Mouse (Mus musculus) lung, embryonic 16.5 days (tissue): Measurements from ENCODE around the gene Klhl22. TPM values are rescaled to one million over a fixed set of nuclear protein-coding genes. Genes with fewer than 3 reads are reported as not detected.

Source experiments
- ATAC-seq: fragments of 200-750 bp; cut with Nextera tagmentation; 2 replicates; pipeline ENCODE4 v1.8.0; 2017; ENCODE audit warnings: low read depth, mild to moderate bottlenecking, moderate library complexity
- H3K27ac ChIP-seq: fragments of 300-500 bp; sonication (generic); 2 replicates; pipeline ENCODE4 v1.5.1; 2014; ENCODE audit warnings: mild to moderate bottlenecking, control low read depth, low read length
- H3K27me3 ChIP-seq: fragments of 300-500 bp; sonication (generic); 2 replicates; pipeline ENCODE4 v1.6.1; 2014; ENCODE audit warnings: low read depth, low read length, mixed read lengths; ENCODE audit not compliant: control insufficient read depth, insufficient read depth
- H3K36me3 ChIP-seq: fragments of 300-500 bp; sonication (generic); 2 replicates; pipeline ENCODE4 v1.6.1; 2014; ENCODE audit warnings: low read length; ENCODE audit not compliant: control insufficient read depth, insufficient read depth
- H3K4me1 ChIP-seq: fragments of 300-500 bp; sonication (generic); replicated peaks from 2 replicates; pipeline ENCODE4 v1.6.1; 2014; ENCODE audit warnings: low read length, mixed read lengths; ENCODE audit not compliant: control insufficient read depth, insufficient read depth
- H3K4me2 ChIP-seq: fragments of 300-500 bp; sonication (generic); 2 replicates; pipeline ENCODE4 v1.6.1; 2014; ENCODE audit warnings: low read depth, low read length, control low read depth
- H3K4me3 ChIP-seq: fragments of 300-500 bp; sonication (generic); 2 replicates; pipeline ENCODE4 v1.5.1; 2014; ENCODE audit warnings: mild to moderate bottlenecking, low read length, control low read depth
- H3K9ac ChIP-seq: fragments of 300-500 bp; sonication (generic); 2 replicates; pipeline ENCODE4 v1.6.1; 2014; ENCODE audit warnings: low read length, control low read depth
- H3K9me3 ChIP-seq: fragments of 300-500 bp; sonication (generic); 2 replicates; pipeline ENCODE4 v1.6.1; 2016; ENCODE audit warnings: low read length; ENCODE audit not compliant: control insufficient read depth
- WGBS: fragments of 180-500 bp; shearing (Covaris S2); extraction: QIAGEN DNeasy Blood & Tissue Kit; methylation state at CpG from one replicate; pipeline ENCODE4 v1.1.7; 2014; 5-methylcytosine and 5-hydroxymethylcytosine counted together
- polyA plus RNA-seq: library from polyadenylated mRNA; unstranded; fragments of >200 nt; fragmentation: Nextera tagmentation; extraction: Ambion mirVana; gene quantifications from 2 replicates; pipeline ENCODE4 v1.2.1, GENCODE M21; 2015

Klhl22 gene
- 59.0 and 62.8 TPM in 2 replicates for polyA plus RNA-seq

DNA sequence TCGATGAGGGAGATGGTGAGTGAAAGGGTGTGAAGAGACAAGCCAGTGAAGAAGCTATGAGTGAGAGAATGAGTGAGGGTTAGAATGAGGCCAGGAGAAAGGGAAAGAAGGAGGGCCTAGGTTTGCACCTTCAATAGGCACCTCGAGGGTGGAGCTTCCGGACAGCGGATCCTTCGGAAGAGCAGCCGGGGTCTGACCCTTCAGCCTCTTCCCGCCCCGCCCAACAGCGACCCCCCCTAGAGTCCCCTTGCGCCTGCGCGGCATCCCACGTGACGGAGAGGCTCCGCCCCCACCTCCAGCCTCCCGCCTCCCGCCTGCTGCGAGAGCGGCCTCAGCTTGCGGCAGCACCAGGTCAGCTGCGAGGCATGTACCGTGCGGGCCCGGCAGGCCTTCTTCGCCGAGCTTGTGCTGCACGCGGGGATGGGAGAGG, at the start of gene Klhl22:
Gene Klhl22 (plus strand): TSS at position 275 of the 430 bp plus-strand sequence.
- H3K27me3 ChIP-seq: no peaks in the 10 kb centered on the region
- peak within 1 kb of the TSS; percentile 71 for H3K4me3 ChIP-seq
- H3K9ac ChIP-seq: peak within 1 kb of the TSS; percentile 87
- H3K4me1 ChIP-seq: peaks cover 12% of the 10 kb centered on the region
- peak; percentile 98 for ATAC-seq
- H3K4me2 ChIP-seq: peak within 1 kb of the TSS; percentile 98
- peak within 1 kb of the TSS; percentile 71 for H3K27ac ChIP-seq
- WGBS: 2% methylated on average over 25 of the region's 28 CpGs
- H3K36me3 ChIP-seq: peaks cover 2% of the 10 kb centered on the region; the same call in 1 of the 2 replicates
- H3K9me3 ChIP-seq: no peaks in the 10 kb centered on the region

DNA sequence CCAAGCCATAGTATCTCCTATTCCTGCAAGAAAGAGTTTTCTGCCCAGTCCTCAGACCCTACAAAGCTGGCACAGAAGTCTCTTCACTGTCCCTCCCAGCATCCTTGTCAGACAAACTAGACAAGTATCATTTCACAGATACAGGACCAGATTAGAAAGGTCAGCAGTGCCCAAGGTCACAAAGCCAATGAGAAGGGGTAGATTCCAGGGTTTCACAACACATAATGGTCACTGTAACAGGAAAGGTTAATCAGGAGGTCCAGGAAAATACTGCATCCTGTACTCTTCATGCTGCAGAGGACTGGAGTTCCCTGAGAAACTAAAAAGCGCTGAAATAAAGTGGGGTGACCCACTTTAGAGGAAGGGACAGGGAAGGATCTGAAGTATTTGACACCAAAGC, 41.6 kb upstream of the Klhl22 start:
- Histone ChIP-seq H3K9ac (no peak overlapping the region), H3K4me3 (no peak overlapping the region), H3K27me3 (no peaks in the 10 kb centered on the region), H3K4me1 (peaks cover 14% of the 10 kb centered on the region), H3K36me3 (no peaks in the 10 kb centered on the region), H3K9me3 (no peaks in the 10 kb centered on the region), H3K4me2 (no peak overlapping the region), H3K27ac (no peak overlapping the region)
- 69% methylated on average over 1 of the region's 1 CpGs for WGBS
- ATAC-seq: no peak

DNA sequence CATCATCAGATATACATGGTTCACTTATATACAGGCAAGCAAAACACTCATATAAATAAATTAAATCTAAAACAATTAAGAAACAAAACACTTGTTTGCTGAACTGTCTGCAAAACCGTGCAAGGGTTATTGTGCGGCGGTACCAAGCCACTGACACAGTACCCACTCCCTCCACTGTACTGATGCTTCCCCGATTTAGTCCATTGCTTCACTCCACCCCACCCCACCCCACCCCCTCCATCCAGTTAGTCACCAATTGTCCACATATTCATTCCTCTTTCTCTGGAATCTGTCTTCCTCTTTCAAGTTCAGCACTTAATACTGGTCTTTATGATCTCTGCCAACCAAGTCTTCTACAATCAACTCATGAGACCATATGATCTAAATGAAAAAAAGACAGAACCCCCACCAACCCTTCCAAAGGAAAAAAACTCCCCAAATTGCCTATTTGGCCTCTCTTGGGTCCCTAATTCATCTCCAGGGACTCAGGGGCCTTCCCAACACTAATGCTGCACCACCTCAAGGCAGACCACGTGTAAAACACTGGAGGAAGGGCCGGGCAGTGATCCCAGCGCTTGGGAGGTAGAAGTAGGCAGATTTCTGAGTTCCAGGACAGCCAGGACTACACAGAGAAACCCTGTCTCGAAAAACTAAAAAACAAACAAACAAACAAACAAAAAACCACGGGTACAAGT, 38.2 kb upstream of the Klhl22 start:
- no peaks in the 10 kb centered on the region for H3K27me3 ChIP-seq
- peak overlapping the region; percentile 95 for H3K4me3 ChIP-seq
- peak overlapping the region; percentile 95 for H3K9ac ChIP-seq
- H3K9me3 ChIP-seq: no peaks in the 10 kb centered on the region
- no peaks in the 10 kb centered on the region for H3K36me3 ChIP-seq
- H3K4me2 ChIP-seq: peak overlapping the region; percentile 86
- 55% methylated on average over 9 of the region's 9 CpGs for WGBS
- no peak for ATAC-seq
- peaks cover 14% of the 10 kb centered on the region for H3K4me1 ChIP-seq
- no peak overlapping the region for H3K27ac ChIP-seq

DNA sequence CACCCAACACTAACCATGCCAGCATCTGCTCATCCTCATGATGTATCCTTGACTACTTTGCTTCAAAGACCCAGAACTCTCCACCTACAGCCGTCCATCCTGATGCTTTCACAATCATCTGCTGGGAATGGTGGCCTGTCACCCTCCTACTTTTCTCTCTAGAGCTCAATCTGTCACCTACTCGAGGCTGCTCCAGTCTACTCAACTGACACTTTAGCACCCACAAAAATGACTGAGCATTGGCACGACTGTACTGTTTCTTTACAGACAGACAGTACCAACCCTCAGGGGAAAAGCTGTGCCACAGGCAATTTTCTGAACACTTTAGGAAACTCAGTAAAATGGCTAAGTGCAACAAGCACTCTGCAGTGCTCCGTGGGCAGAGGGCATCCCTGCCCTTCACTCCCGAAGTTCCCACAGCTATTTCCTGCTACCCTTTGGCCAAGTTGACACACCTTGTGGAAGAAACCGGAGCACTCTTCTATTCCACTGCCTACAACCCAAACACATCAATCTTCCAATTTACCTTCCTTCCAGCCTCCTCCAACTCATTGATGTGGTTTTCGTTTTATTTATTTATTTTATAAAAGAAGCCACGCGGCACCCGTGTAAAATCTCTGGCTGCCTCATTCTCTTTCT, 37.5 kb upstream of the Klhl22 start:
- ATAC-seq: peak; percentile 27; the same call in 1 of the 2 replicates
- no peaks in the 10 kb centered on the region for H3K36me3 ChIP-seq
- H3K4me2 ChIP-seq: peak overlapping the region; percentile 86
- peaks cover 16% of the 10 kb centered on the region for H3K4me1 ChIP-seq
- H3K4me3 ChIP-seq: peak overlapping the region; percentile 95
- H3K27ac ChIP-seq: peak overlapping the region; percentile 83
- no peaks in the 10 kb centered on the region for H3K9me3 ChIP-seq
- H3K9ac ChIP-seq: peak overlapping the region; percentile 95
- H3K27me3 ChIP-seq: no peaks in the 10 kb centered on the region
- WGBS: 3% methylated on average over 10 of the region's 10 CpGs

DNA sequence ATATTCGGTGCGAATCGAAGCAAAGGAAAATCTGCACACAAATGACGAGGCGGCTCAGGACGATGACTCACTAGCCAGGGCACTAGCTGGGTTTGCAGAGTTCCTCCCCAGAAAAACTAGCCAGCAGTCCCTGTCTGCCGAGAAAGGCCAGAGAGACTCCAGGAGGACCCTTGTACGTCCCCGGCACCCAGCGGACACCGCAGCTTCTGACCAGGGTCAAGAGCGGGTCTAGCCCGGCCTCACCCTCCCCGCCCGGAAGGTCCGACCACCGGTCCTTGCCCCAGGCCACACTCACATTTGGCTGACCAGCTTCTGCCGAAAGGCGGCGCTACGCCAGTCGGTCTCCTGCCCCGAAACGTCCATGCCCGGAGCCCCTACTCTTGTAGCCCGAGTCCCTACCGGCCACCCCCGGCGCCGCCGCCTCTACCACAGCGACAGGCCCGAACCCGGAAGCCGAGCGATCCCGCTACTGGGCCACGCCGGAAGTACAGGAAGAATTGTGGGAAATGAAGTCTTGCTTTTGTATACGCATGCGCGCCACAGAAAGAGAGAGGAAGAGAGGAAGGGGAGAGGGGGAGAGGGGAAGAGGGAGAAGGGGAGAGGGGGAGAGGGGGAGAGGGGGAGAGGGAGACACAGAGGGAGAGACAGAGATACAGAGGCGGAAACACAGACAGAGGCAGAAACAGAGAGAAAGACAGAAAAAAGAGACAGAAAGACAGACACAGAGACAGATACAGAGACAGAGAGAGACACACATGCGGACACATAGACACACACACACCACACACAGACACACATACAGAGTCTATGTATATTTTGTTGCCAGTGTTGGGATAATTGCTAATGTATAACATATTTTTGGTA, 36.7 kb upstream of the Klhl22 start:
- 2% methylated on average over 42 of the region's 44 CpGs for WGBS
- H3K9me3 ChIP-seq: no peaks in the 10 kb centered on the region

DNA sequence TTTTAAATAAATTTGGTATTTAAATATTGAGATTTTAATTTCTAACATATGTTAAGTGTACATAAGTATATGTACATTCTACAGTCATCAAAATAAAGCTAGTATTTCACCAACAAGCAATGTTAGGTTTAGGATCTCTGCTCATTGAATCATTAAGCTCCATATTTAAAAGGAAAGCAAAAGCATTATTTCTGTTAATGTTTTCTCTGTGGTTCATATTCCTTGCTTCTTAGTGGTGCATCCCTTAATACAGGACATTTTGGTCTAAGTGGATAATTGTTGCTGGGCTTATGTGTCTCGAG, 36.1 kb upstream of the Klhl22 start:
- H3K4me3 ChIP-seq: peak overlapping the region; percentile 95; the same call in 1 of the 2 replicates
- no peaks in the 10 kb centered on the region for H3K27me3 ChIP-seq
- peak overlapping the region; percentile 50; the same call in 1 of the 2 replicates for H3K4me2 ChIP-seq
- no peaks in the 10 kb centered on the region for H3K36me3 ChIP-seq
- H3K27ac ChIP-seq: no peak overlapping the region
- no peak overlapping the region for H3K9ac ChIP-seq
- ATAC-seq: no peak
- WGBS: 78% methylated on average over 1 of the region's 1 CpGs
- no peaks in the 10 kb centered on the region for H3K9me3 ChIP-seq
- H3K4me1 ChIP-seq: peaks cover 19% of the 10 kb centered on the region

More for the DNA sequence above, 36.7 kb upstream of the Klhl22 start:
- peaks cover 19% of the 10 kb centered on the region for H3K4me1 ChIP-seq
- H3K27ac ChIP-seq: peak overlapping the region; percentile 83
- H3K9ac ChIP-seq: peak overlapping the region; percentile 95
- ATAC-seq: peak; percentile 90
- H3K27me3 ChIP-seq: no peaks in the 10 kb centered on the region
- peak overlapping the region; percentile 86 for H3K4me2 ChIP-seq
- H3K36me3 ChIP-seq: no peaks in the 10 kb centered on the region
- peak overlapping the region; percentile 95 for H3K4me3 ChIP-seq

DNA sequence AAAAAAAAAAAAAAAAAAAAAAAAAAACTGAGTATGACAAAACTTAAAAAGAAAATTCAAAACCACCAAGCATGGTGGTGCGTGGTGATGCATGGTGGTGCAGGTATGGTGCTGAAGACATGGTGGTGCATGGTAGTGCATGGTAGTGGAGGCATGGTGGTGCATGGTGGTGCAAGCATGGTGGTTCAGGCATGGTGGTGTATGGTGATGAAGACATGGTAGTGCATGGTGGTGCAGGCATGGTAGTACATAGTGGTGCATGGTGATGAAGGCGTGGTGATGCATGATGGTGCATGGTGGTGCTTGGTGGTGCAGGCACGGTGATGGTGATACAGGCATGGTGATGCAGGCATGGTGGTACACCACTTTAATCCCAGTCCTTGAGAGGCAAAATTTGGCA, 35.0 kb upstream of the Klhl22 start:
- H3K9me3 ChIP-seq: no peaks in the 10 kb centered on the region
- no peak overlapping the region for H3K27ac ChIP-seq
- no peaks in the 10 kb centered on the region for H3K36me3 ChIP-seq
- H3K4me1 ChIP-seq: peaks cover 19% of the 10 kb centered on the region
- WGBS: 91% methylated on average over 3 of the region's 3 CpGs
- H3K4me3 ChIP-seq: no peak overlapping the region
- no peak overlapping the region for H3K9ac ChIP-seq
- ATAC-seq: no peak
- H3K4me2 ChIP-seq: no peak overlapping the region
- H3K27me3 ChIP-seq: no peaks in the 10 kb centered on the region

DNA sequence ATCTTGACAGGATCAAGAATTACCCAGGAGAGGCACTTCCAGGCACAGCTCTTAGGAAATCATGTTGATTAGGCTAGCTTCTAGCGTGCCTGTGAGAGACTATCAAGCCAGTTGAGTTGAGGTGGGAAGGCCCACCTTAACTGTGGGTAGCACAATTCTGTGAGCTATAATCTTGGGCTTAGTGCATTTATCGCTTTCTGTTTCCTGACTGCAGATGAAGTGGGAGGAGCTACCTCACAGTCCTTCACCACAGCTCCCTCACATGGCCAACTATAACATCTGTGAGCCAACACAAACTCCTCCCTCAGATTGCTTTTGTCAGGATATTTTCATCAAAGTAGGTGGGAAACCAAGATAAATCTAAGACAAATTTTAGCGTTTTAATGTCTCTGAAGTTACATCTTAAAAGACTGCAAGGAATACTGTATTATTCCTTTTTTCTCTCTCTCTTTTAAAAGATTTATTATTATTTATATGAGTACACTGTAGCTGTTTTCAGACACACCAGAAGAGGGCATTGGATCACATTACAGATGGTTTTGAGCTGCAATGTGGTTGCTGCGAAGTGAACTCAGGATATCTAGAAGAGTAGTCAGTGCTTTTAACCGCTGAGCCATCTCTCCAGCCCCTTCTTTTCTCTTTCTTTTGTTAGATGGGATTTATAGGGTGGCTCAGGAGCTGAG, 32.1 kb upstream of the Klhl22 start:
- WGBS: 12% methylated on average over 5 of the region's 5 CpGs
- peak; percentile 32; the same call in 1 of the 2 replicates for ATAC-seq
- no peak overlapping the region for H3K27ac ChIP-seq
- no peaks in the 10 kb centered on the region for H3K36me3 ChIP-seq
- H3K27me3 ChIP-seq: no peaks in the 10 kb centered on the region
- H3K4me2 ChIP-seq: peak overlapping the region; percentile 12
- no peaks in the 10 kb centered on the region for H3K9me3 ChIP-seq
- H3K4me1 ChIP-seq: peaks cover 5% of the 10 kb centered on the region
- H3K4me3 ChIP-seq: no peak overlapping the region
- H3K9ac ChIP-seq: 0 out of 2 replicates have a peak overlapping the region, but pooled peaks have one; percentile 9
